Mouse (Mus musculus): Measurements from ENCODE around the gene Nbr1. TPM values are rescaled to one million over a fixed set of nuclear protein-coding genes. Genes with fewer than 3 reads are reported as not detected.

Nbr1 gene
- polyA plus RNA-seq, 2 experiments: 62.8 to 82.7 TPM

GRCm38 (mm10) chr11:101588868-101589267, 36.9 kb downstream of the Nbr1 start:
- Histone ChIP-seq H3K9ac (ENCODE audit: low read depth, low read length, severe bottlenecking) (no peak overlapping the region), H3K4me2 (replicated peaks; ENCODE audit: low read depth, low read length, severe bottlenecking) (no peak overlapping the region), H3K4me3 (replicated peaks; ENCODE audit: low read length) (no peak overlapping the region), H3K9me3 (ENCODE audit: control insufficient read depth, low read length) (no peaks in the 10 kb centered on the region), H3K4me1 (ENCODE audit: control insufficient read depth, insufficient read depth, low read length) (no peaks in the 10 kb centered on the region), H3K27ac (replicated peaks; ENCODE audit: low read depth, low read length) (no peak overlapping the region), H3K27me3 (ENCODE audit: control insufficient read depth, insufficient read depth, low read length) (no peaks in the 10 kb centered on the region), H3K36me3 (ENCODE audit: control insufficient read depth, insufficient read depth, low read length) (peaks cover 7% of the 10 kb centered on the region; the same call in 1 of the 2 replicates)
- no peak for TF ChIP-seq POLR2A (IDR thresholded peaks at IDR 0.05; ENCODE audit: borderline replicate concordance, extremely low read depth, insufficient read depth, insufficient read length)
- WGBS: 89% methylated on average over 7 of the region's 7 CpGs
- no peak for ATAC-seq (ENCODE audit: low FRiP score, low read depth)
- no peak for DNase-seq (ENCODE audit: low spot score)

- no peak overlapping the region for H3K27ac ChIP-seq (replicated peaks; ENCODE audit: low read depth, low read length)
- H3K36me3 ChIP-seq (ENCODE audit: control insufficient read depth, insufficient read depth, low read length): peaks cover 7% of the 10 kb centered on the region; the same call in 1 of the 2 replicates
- no peak overlapping the region for H3K9ac ChIP-seq (ENCODE audit: low read depth, low read length, severe bottlenecking)
- no peak for TF ChIP-seq POLR2A (IDR thresholded peaks at IDR 0.05; ENCODE audit: borderline replicate concordance, extremely low read depth, insufficient read depth, insufficient read length)
- no peaks in the 10 kb centered on the region for H3K9me3 ChIP-seq (ENCODE audit: control insufficient read depth, low read length)
- H3K4me3 ChIP-seq (replicated peaks; ENCODE audit: low read length): no peak overlapping the region
- ATAC-seq (ENCODE audit: low FRiP score, low read depth): no peak
- H3K27me3 ChIP-seq (ENCODE audit: control insufficient read depth, insufficient read depth, low read length): no peaks in the 10 kb centered on the region
- no peaks in the 10 kb centered on the region for H3K4me1 ChIP-seq (ENCODE audit: control insufficient read depth, insufficient read depth, low read length)
- H3K4me2 ChIP-seq (replicated peaks; ENCODE audit: low read depth, low read length, severe bottlenecking): no peak overlapping the region
- peak; percentile 21 for DNase-seq (ENCODE audit: low spot score)
- 35% methylated on average over 5 of the region's 5 CpGs for WGBS
Measured at GRCm38 (mm10) chr11:101589444-101589843, 37.5 kb downstream of the Nbr1 start.

DNA sequence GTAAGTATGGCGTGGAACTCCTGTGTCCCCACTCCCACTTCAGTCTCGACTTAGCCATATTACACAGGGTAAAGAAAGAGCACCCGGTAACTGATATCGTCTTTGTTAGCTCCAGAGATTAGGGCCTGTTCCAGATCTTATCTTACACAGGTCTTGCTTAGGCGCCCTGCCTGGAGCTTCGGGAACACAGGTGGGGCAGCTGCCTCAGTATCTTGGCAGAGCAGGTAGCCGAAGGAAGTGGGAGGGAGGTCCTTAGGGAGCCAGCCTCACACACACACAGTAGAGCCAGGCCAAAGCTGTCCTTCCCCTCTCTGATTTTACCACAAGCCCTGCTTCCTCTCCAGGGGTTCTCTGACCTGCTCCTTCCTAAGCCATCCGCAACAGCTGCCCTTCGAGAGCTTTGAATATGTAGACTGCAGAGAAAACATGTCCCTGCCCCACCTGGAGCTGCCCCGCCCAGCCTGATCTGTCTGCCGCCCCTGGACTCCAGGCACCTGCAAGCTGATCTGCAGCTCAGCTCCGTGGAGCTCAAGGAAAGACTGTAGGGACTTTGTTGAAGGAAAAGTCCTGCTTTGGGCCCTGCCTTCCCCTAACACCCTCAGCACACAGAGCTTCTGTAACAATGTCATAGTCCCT, 38.2 kb downstream of the Nbr1 start:
- Histone ChIP-seq H3K27ac (replicated peaks; ENCODE audit: low read depth, low read length) (no peak overlapping the region), H3K9ac (ENCODE audit: low read depth, low read length, severe bottlenecking) (no peak overlapping the region), H3K27me3 (ENCODE audit: control insufficient read depth, insufficient read depth, low read length) (no peaks in the 10 kb centered on the region), H3K4me3 (replicated peaks; ENCODE audit: low read length) (no peak overlapping the region), H3K4me2 (replicated peaks; ENCODE audit: low read depth, low read length, severe bottlenecking) (no peak overlapping the region), H3K36me3 (ENCODE audit: control insufficient read depth, insufficient read depth, low read length) (peaks cover 7% of the 10 kb centered on the region; the same call in 1 of the 2 replicates), H3K4me1 (ENCODE audit: control insufficient read depth, insufficient read depth, low read length) (no peaks in the 10 kb centered on the region), H3K9me3 (ENCODE audit: control insufficient read depth, low read length) (no peaks in the 10 kb centered on the region)
- no peak for ATAC-seq (ENCODE audit: low FRiP score, low read depth)
- TF ChIP-seq POLR2A (IDR thresholded peaks at IDR 0.05; ENCODE audit: borderline replicate concordance, extremely low read depth, insufficient read depth, insufficient read length): no peak
- DNase-seq (ENCODE audit: low spot score): no peak
- 74% methylated on average over 12 of the region's 12 CpGs for WGBS

GRCm38 (mm10) chr11:101599156-101599555, 47.2 kb downstream of the Nbr1 start, which contains the start of gene Gm11634:
Gm11634 (minus strand) TSS chr11:101599256.
- no peak for TF ChIP-seq POLR2A (IDR thresholded peaks at IDR 0.05; ENCODE audit: borderline replicate concordance, extremely low read depth, insufficient read depth, insufficient read length)
- Histone ChIP-seq H3K36me3 (ENCODE audit: control insufficient read depth, insufficient read depth, low read length) (no peaks in the 10 kb centered on the region), H3K27ac (replicated peaks; ENCODE audit: low read depth, low read length) (no peak within 1 kb of the TSS), H3K4me1 (ENCODE audit: control insufficient read depth, insufficient read depth, low read length) (no peaks in the 10 kb centered on the region), H3K4me3 (replicated peaks; ENCODE audit: low read length) (no peak within 1 kb of the TSS), H3K9ac (ENCODE audit: low read depth, low read length, severe bottlenecking) (no peak within 1 kb of the TSS), H3K27me3 (ENCODE audit: control insufficient read depth, insufficient read depth, low read length) (no peaks in the 10 kb centered on the region), H3K9me3 (ENCODE audit: control insufficient read depth, low read length) (no peaks in the 10 kb centered on the region), H3K4me2 (replicated peaks; ENCODE audit: low read depth, low read length, severe bottlenecking) (no peak within 1 kb of the TSS)
- WGBS: 74% methylated on average over 6 of the region's 6 CpGs
- ATAC-seq (ENCODE audit: low FRiP score, low read depth) (no peak), DNase-seq (ENCODE audit: low spot score) (no peak)

GRCm38 (mm10) chr11:101602491-101602890, 50.5 kb downstream of the Nbr1 start:
- no peak overlapping the region for H3K4me2 ChIP-seq (replicated peaks; ENCODE audit: low read depth, low read length, severe bottlenecking)

More at GRCm38 (mm10) chr11:101602491-101602890, 50.5 kb downstream of the Nbr1 start:
- no peaks in the 10 kb centered on the region for H3K27me3 ChIP-seq (ENCODE audit: control insufficient read depth, insufficient read depth, low read length)
- no peaks in the 10 kb centered on the region for H3K36me3 ChIP-seq (ENCODE audit: control insufficient read depth, insufficient read depth, low read length)
- H3K4me3 ChIP-seq (replicated peaks; ENCODE audit: low read length): no peak overlapping the region
- H3K9me3 ChIP-seq (ENCODE audit: control insufficient read depth, low read length): no peaks in the 10 kb centered on the region
- 3% methylated on average over 3 of the region's 3 CpGs for WGBS
- no peak for TF ChIP-seq POLR2A (IDR thresholded peaks at IDR 0.05; ENCODE audit: borderline replicate concordance, extremely low read depth, insufficient read depth, insufficient read length)
- H3K4me1 ChIP-seq (ENCODE audit: control insufficient read depth, insufficient read depth, low read length): no peaks in the 10 kb centered on the region
- DNase-seq (ENCODE audit: low spot score) (peak; percentile 85), ATAC-seq (ENCODE audit: low FRiP score, low read depth) (no peak)
- no peak overlapping the region for H3K9ac ChIP-seq (ENCODE audit: low read depth, low read length, severe bottlenecking)
- H3K27ac ChIP-seq (replicated peaks; ENCODE audit: low read depth, low read length): no peak overlapping the region

Measured in limb, embryonic 14.5 days (tissue).